Mouse (Mus musculus): Measurements from ENCODE around the gene Pik3ca. TPM values are rescaled to one million over a fixed set of nuclear protein-coding genes. Genes with fewer than 3 reads are reported as not detected.
A peak's percentile ranks its signal among the peaks of the same experiment; 100 is the strongest.

Pik3ca gene
- polyA plus RNA-seq, 1 experiment from 2014 or later = 28.5 TPM

- no peak for DNase-seq
- Histone ChIP-seq H3K27ac (replicated peaks; ENCODE audit: low read depth, low read length) (no peak overlapping the region), H3K4me3 (replicated peaks; ENCODE audit: low read depth, low read length) (no peak overlapping the region), H3K9me3 (ENCODE audit: control insufficient read depth, low read length) (no peaks in the 10 kb centered on the region), H3K9ac (replicated peaks; ENCODE audit: low read length) (no peak overlapping the region), H3K36me3 (ENCODE audit: control insufficient read depth, insufficient read depth, low read length) (no peaks in the 10 kb centered on the region), H3K27me3 (ENCODE audit: control insufficient read depth, insufficient read depth, low read length) (no peaks in the 10 kb centered on the region), H3K4me2 (ENCODE audit: low read length) (no peak overlapping the region), H3K4me1 (ENCODE audit: control insufficient read depth, insufficient read depth, low read length) (no peaks in the 10 kb centered on the region)
- no peak for ATAC-seq (ENCODE audit: low FRiP score, low TSS enrichment)
- 80% methylated on average over 7 of the region's 7 CpGs for whole genome bisulfite sequencing
These were observed 25.5 kb upstream of the Pik3ca start for GRCm38 (mm10) chr3:32371957-32372356.

GRCm38 (mm10) chr3:32372470-32372869 is 25.0 kb upstream of the Pik3ca start:
- no peak overlapping the region for H3K27ac ChIP-seq (replicated peaks; ENCODE audit: low read depth, low read length)
- no peaks in the 10 kb centered on the region for H3K36me3 ChIP-seq (ENCODE audit: control insufficient read depth, insufficient read depth, low read length)
- WGBS = 94% methylated on average over 8 of the region's 8 CpGs
- no peak overlapping the region for H3K4me3 ChIP-seq (replicated peaks; ENCODE audit: low read depth, low read length)
- no peaks in the 10 kb centered on the region for H3K4me1 ChIP-seq (ENCODE audit: control insufficient read depth, insufficient read depth, low read length)
- H3K9ac ChIP-seq (replicated peaks; ENCODE audit: low read length) = no peak overlapping the region
- no peaks in the 10 kb centered on the region for H3K27me3 ChIP-seq (ENCODE audit: control insufficient read depth, insufficient read depth, low read length)
- H3K4me2 ChIP-seq (ENCODE audit: low read length) = no peak overlapping the region
- H3K9me3 ChIP-seq (ENCODE audit: control insufficient read depth, low read length) = no peaks in the 10 kb centered on the region
- ATAC-seq (ENCODE audit: low FRiP score, low TSS enrichment) (no peak), DNase-seq (no peak)

- no peaks in the 10 kb centered on the region for H3K36me3 ChIP-seq (ENCODE audit: control insufficient read depth, insufficient read depth, low read length)
- H3K4me1 ChIP-seq (ENCODE audit: control insufficient read depth, insufficient read depth, low read length) = no peaks in the 10 kb centered on the region
- WGBS = 87% methylated on average over 6 of the region's 6 CpGs
- H3K4me2 ChIP-seq (ENCODE audit: low read length) = no peak overlapping the region
- H3K27me3 ChIP-seq (ENCODE audit: control insufficient read depth, insufficient read depth, low read length) = no peaks in the 10 kb centered on the region
- no peaks in the 10 kb centered on the region for H3K9me3 ChIP-seq (ENCODE audit: control insufficient read depth, low read length)
- H3K27ac ChIP-seq (replicated peaks; ENCODE audit: low read depth, low read length) = no peak overlapping the region
- H3K9ac ChIP-seq (replicated peaks; ENCODE audit: low read length) = no peak overlapping the region
- DNase-seq (no peak), ATAC-seq (ENCODE audit: low FRiP score, low TSS enrichment) (no peak)
- no peak overlapping the region for H3K4me3 ChIP-seq (replicated peaks; ENCODE audit: low read depth, low read length)
These were observed 24.2 kb upstream of the Pik3ca start for GRCm38 (mm10) chr3:32373236-32373635.

- H3K4me2 ChIP-seq (ENCODE audit: low read length) = no peak overlapping the region
- WGBS = 32% methylated on average over 2 of the region's 2 CpGs
- H3K9ac ChIP-seq (replicated peaks; ENCODE audit: low read length) = no peak overlapping the region
- H3K27ac ChIP-seq (replicated peaks; ENCODE audit: low read depth, low read length) = no peak overlapping the region
- DNase-seq = no peak
- no peak overlapping the region for H3K4me3 ChIP-seq (replicated peaks; ENCODE audit: low read depth, low read length)
- ATAC-seq (ENCODE audit: low FRiP score, low TSS enrichment) = no peak
- no peaks in the 10 kb centered on the region for H3K9me3 ChIP-seq (ENCODE audit: control insufficient read depth, low read length)
- H3K27me3 ChIP-seq (ENCODE audit: control insufficient read depth, insufficient read depth, low read length) = no peaks in the 10 kb centered on the region
- H3K36me3 ChIP-seq (ENCODE audit: control insufficient read depth, insufficient read depth, low read length) = no peaks in the 10 kb centered on the region
- H3K4me1 ChIP-seq (ENCODE audit: control insufficient read depth, insufficient read depth, low read length) = no peaks in the 10 kb centered on the region
These were observed 17.6 kb upstream of the Pik3ca start for GRCm38 (mm10) chr3:32379891-32380290.

- Histone ChIP-seq H3K4me2 (ENCODE audit: low read length) (no peak overlapping the region), H3K4me1 (ENCODE audit: control insufficient read depth, insufficient read depth, low read length) (no peaks in the 10 kb centered on the region), H3K27me3 (ENCODE audit: control insufficient read depth, insufficient read depth, low read length) (no peaks in the 10 kb centered on the region), H3K9me3 (ENCODE audit: control insufficient read depth, low read length) (no peaks in the 10 kb centered on the region), H3K27ac (replicated peaks; ENCODE audit: low read depth, low read length) (no peak overlapping the region), H3K36me3 (ENCODE audit: control insufficient read depth, insufficient read depth, low read length) (no peaks in the 10 kb centered on the region), H3K4me3 (replicated peaks; ENCODE audit: low read depth, low read length) (no peak overlapping the region), H3K9ac (replicated peaks; ENCODE audit: low read length) (no peak overlapping the region)
- DNase-seq (no peak), ATAC-seq (ENCODE audit: low FRiP score, low TSS enrichment) (no peak)
- WGBS = 79% methylated on average over 3 of the region's 3 CpGs
These were observed 15.9 kb upstream of the Pik3ca start for GRCm38 (mm10) chr3:32381556-32381955.

GRCm38 (mm10) chr3:32392841-32393240 is 4.6 kb upstream of the Pik3ca start:
- WGBS = 88% methylated on average over 4 of the region's 4 CpGs
- Histone ChIP-seq H3K4me3 (replicated peaks; ENCODE audit: low read depth, low read length) (no peak overlapping the region), H3K9me3 (ENCODE audit: control insufficient read depth, low read length) (no peaks in the 10 kb centered on the region), H3K27ac (replicated peaks; ENCODE audit: low read depth, low read length) (no peak overlapping the region), H3K27me3 (ENCODE audit: control insufficient read depth, insufficient read depth, low read length) (no peaks in the 10 kb centered on the region), H3K9ac (replicated peaks; ENCODE audit: low read length) (no peak overlapping the region), H3K4me2 (ENCODE audit: low read length) (no peak overlapping the region), H3K4me1 (ENCODE audit: control insufficient read depth, insufficient read depth, low read length) (0 out of 2 replicates have a peak, but pooled peaks cover 3% of the 10 kb centered on the region), H3K36me3 (ENCODE audit: control insufficient read depth, insufficient read depth, low read length) (no peaks in the 10 kb centered on the region)
- no peak for DNase-seq
- no peak for ATAC-seq (ENCODE audit: low FRiP score, low TSS enrichment)

GRCm38 (mm10) chr3:32393986-32394385 is 3.5 kb upstream of the Pik3ca start:
- ATAC-seq (ENCODE audit: low FRiP score, low TSS enrichment) (no peak), DNase-seq (no peak)
- 89% methylated on average over 8 of the region's 8 CpGs for whole genome bisulfite sequencing
- no peak overlapping the region for H3K4me2 ChIP-seq (ENCODE audit: low read length)
- H3K4me1 ChIP-seq (ENCODE audit: control insufficient read depth, insufficient read depth, low read length) = peaks cover 11% of the 10 kb centered on the region
- H3K36me3 ChIP-seq (ENCODE audit: control insufficient read depth, insufficient read depth, low read length) = no peaks in the 10 kb centered on the region
- H3K27me3 ChIP-seq (ENCODE audit: control insufficient read depth, insufficient read depth, low read length) = no peaks in the 10 kb centered on the region
- no peak overlapping the region for H3K4me3 ChIP-seq (replicated peaks; ENCODE audit: low read depth, low read length)
- no peak overlapping the region for H3K9ac ChIP-seq (replicated peaks; ENCODE audit: low read length)
- no peaks in the 10 kb centered on the region for H3K9me3 ChIP-seq (ENCODE audit: control insufficient read depth, low read length)
- no peak overlapping the region for H3K27ac ChIP-seq (replicated peaks; ENCODE audit: low read depth, low read length)

- H3K4me3 ChIP-seq (replicated peaks; ENCODE audit: low read depth, low read length) = peak overlapping the region; percentile 76
- H3K36me3 ChIP-seq (ENCODE audit: control insufficient read depth, insufficient read depth, low read length) = no peaks in the 10 kb centered on the region
- no peaks in the 10 kb centered on the region for H3K27me3 ChIP-seq (ENCODE audit: control insufficient read depth, insufficient read depth, low read length)
- DNase-seq (peak; percentile 45), ATAC-seq (ENCODE audit: low FRiP score, low TSS enrichment) (peak; percentile 3; the same call in 1 of the 2 replicates)
- 28% methylated on average over 23 of the region's 24 CpGs for WGBS
- H3K4me2 ChIP-seq (ENCODE audit: low read length) = peak overlapping the region; percentile 62
- H3K4me1 ChIP-seq (ENCODE audit: control insufficient read depth, insufficient read depth, low read length) = peaks cover 28% of the 10 kb centered on the region
- no peaks in the 10 kb centered on the region for H3K9me3 ChIP-seq (ENCODE audit: control insufficient read depth, low read length)
- H3K9ac ChIP-seq (replicated peaks; ENCODE audit: low read length) = peak overlapping the region; percentile 51
- H3K27ac ChIP-seq (replicated peaks; ENCODE audit: low read depth, low read length) = peak overlapping the region; percentile 97
These were observed 1.5 kb upstream of the Pik3ca start for GRCm38 (mm10) chr3:32395771-32396551.

- Histone ChIP-seq H3K9me3 (ENCODE audit: control insufficient read depth, low read length) (no peaks in the 10 kb centered on the region), H3K9ac (replicated peaks; ENCODE audit: low read length) (peak overlapping the region; percentile 93), H3K4me2 (ENCODE audit: low read length) (peak overlapping the region; percentile 73), H3K36me3 (ENCODE audit: control insufficient read depth, insufficient read depth, low read length) (no peaks in the 10 kb centered on the region), H3K27ac (replicated peaks; ENCODE audit: low read depth, low read length) (peak overlapping the region; percentile 97), H3K4me1 (ENCODE audit: control insufficient read depth, insufficient read depth, low read length) (peaks cover 28% of the 10 kb centered on the region), H3K4me3 (replicated peaks; ENCODE audit: low read depth, low read length) (peak overlapping the region; percentile 76), H3K27me3 (ENCODE audit: control insufficient read depth, insufficient read depth, low read length) (no peaks in the 10 kb centered on the region)
- under 1% methylated on average over 52 of the region's 77 CpGs for WGBS
- peak; percentile 99 for DNase-seq
- ATAC-seq (ENCODE audit: low FRiP score, low TSS enrichment) = peak; percentile 98
These were observed 544 bp upstream of the Pik3ca start for GRCm38 (mm10) chr3:32396794-32397460.
